Mouse (Mus musculus): ENCODE results near the gene Ndufa10.

GRCm38 (mm10) chr1:92397511-92398051, 76.1 kb downstream of the Ndufa10 start:
- TF ChIP-seq CHD1 (IDR thresholded peaks at IDR 0.05; ENCODE audit: low read depth, low read length) (no peak), CTCF (conservative IDR thresholded peaks at IDR 0.05 in 1 of 2, IDR thresholded peaks at IDR 0.05 in 1 of 2; ENCODE audit: low read depth in 2 of 2, low read length in 2 of 2) (no peak), MAX (IDR thresholded peaks at IDR 0.05; ENCODE audit: low read length) (no peak), POLR2A (IDR thresholded peaks at IDR 0.05; ENCODE audit: low read depth, low read length) (no peak), POLR2AphosphoS2 (IDR thresholded peaks at IDR 0.05; ENCODE audit: low read depth, low read length) (no peak)

All from CH12.LX (cell line).